Mouse (Mus musculus) cerebellum, adult 2 months (tissue): ENCODE measurements around the gene Mrps22.

Source experiments
- CTCF ChIP-seq: fragments of 200-500 bp; IDR thresholded peaks from 2 replicates; pipeline ENCODE4 v1.5.1; 2011; ENCODE audit warnings: low read depth, mild to moderate bottlenecking, control low read depth, low read length, moderate library complexity, borderline replicate concordance; ENCODE audit not compliant: insufficient read depth
- POLR2A ChIP-seq: fragments of 200-500 bp; IDR thresholded peaks from 2 replicates; pipeline ENCODE4 v1.6.1; 2011; ENCODE audit warnings: low read length, control low read depth, borderline replicate concordance; ENCODE audit not compliant: insufficient read depth

DNA sequence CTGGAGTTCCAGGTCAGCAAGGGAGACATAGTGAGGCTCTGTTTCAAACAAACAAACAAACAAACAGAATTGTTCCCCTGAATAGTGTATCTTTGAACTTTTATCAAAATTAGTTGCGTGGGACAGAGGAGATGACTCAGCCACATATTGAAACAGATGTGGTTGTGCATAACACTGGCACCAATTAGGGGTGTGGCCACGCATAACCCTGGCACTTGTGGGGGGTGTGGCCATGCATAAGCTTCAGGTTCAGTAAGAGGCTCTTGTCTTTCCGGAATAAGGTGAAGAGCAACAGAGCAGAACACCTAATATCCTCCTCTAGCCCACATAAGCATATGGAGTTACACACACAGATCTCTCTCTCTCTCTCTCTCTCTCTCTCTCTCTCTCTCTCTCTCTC is 57.4 kb downstream of the Mrps22 start:
- TF ChIP-seq POLR2A (no peak), CTCF (no peak)
